Mouse (Mus musculus): ENCODE data around the gene Hoxb6.
A peak's percentile ranks its signal among the peaks of the same experiment; 100 is the strongest.

Gene Hoxb6

GRCm38 (mm10) chr11:96285771-96286738 lies 6.2 kb upstream of the Hoxb6 start, which contains the start of gene Hoxb7:
Gene Hoxb7, plus strand, starts transcription at chr11:96286623.
- DNase-seq (ENCODE audit: low spot score), result no peak

- DNase-seq (ENCODE audit: low spot score), result no peak
Measured at GRCm38 (mm10) chr11:96286739-96287385, 5.4 kb upstream of the Hoxb6 start.

DNA sequence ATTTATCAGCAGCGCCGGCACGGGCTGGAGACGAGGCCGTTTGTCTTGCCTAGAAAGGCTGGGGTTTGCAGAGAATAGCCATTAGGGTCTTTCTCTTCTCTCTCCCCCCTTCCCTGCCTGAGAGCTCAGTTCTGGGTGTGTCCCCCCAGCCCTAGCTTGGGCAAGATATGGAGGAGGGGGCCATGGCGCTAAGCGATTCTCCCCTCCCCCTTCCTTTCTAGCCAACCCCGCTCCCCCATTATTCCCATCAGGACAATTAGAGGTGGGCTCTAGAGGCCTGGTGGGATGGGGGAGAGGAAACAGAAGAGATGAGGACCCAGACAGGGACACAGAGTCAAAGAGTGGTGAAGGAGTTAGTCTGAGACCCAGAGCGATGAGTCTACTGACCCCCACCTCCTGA lies 4.9 kb upstream of the Hoxb6 start:
- no peak for DNase-seq (ENCODE audit: low spot score)

DNA sequence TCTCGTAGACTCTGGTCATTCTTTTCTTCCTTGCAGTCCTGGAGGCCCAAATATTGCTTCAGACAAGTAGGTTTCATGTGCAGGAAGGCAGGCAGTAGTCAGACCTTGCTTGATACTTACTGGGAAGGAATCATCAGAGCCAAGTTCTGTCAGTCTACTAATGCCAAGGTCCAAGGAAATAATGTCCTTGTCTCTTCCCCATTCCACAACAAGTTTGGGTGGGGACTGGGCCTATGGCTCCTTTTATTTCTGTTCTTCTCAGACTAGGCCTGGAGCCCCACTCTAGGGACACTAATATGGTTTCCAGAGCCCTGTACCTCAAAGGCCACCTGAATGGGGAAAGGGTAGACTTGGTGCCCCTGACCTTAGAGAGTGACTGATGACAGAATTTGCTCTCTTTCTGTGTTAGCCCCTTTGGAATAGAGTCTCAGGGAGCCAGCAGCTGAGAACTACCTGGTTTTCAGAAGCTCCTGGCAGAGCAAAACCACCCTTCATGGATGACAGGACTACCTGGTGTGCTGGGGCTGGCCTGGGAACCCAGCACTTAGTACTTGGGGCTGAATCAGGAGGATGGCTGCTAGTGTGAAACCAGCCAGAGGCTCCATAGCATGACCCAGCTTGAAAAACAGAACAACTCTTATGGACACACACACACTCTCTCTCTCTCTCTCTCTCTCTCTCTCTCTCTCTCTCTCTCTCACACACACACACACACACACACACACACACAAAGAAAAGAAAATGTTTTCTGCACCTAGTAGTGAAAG lies 3.6 kb upstream of the Hoxb6 start:
- DNase-seq (ENCODE audit: low spot score), result no peak

- no peak for DNase-seq (ENCODE audit: low spot score)
Measured at GRCm38 (mm10) chr11:96289293-96289692, 3.0 kb upstream of the Hoxb6 start.

GRCm38 (mm10) chr11:96289837-96290236 lies 2.4 kb upstream of the Hoxb6 start:
- no peak for DNase-seq (ENCODE audit: low spot score)

- DNase-seq (ENCODE audit: low spot score), result no peak
Measured at GRCm38 (mm10) chr11:96290705-96291355, 1.4 kb upstream of the Hoxb6 start.

DNA sequence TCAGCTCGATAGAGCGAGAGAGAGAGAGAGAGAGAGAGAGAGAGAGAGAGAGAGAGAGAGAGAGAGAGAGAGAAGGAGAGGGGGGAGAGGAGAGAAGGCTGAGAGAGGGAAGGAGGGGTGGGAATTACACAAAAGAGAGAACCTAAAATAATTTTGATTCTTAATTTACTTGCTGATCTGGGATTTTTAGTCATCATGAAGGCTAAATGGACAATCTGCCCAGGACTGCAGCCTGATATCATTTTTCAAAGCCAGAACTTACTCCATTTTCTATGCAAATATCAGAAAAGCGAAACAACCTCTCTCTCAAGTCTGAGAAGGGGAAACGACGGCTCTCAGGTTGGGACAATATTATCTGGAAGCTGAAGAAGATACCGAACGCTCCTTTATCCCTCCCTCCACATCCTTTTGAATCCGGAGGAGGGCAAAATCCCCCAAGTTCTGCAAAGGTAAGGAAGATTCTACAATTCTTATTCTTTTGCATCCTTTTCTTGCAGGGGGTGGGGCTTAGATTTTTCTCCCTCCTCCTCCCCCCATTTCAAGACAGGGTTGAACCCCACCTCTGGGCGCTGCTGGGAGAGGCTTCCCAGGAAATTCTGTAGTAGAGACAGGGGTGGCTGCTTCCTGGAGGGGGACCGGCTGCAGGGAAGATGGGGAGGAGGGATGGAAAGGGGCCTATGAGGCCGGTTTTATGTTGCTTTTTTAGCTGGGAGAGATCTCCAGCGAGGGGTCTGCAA lies 457 bp downstream of the Hoxb6 start:
- DNase-seq (ENCODE audit: low spot score), result no peak

DNA sequence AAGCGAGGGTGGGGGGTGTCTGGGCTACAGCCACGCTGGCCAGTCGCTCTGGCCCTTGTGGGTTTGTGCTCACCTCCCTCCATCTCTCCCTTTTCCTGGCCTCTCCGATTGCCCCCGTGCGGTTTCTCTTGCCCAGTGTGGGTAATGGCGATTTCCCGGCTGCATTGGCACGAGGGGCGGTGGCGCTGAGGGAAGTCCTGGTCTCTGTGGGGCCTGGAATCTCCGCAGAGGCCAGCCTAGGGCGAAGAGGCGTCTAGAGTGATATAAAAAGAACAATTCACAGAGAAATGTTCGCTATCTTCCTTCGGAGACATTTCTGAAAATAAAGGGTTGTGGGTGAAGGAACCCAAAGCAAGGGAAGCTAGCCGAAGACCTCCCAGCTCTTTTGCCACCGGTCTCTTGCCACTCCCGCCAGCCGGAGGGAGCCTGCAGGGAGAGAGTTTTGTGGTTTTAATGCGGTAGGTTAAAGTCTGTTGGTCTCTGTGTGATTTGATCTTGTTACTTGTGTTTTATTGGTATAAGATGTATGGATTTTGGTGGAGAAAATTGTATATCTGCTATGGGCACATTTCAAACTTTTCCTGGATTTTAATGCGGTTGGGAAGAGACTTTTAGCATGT lies 1.1 kb downstream of the Hoxb6 start:
- no peak for DNase-seq (ENCODE audit: low spot score)

- DNase-seq (ENCODE audit: low spot score), result peak; percentile 69
Measured at GRCm38 (mm10) chr11:96294245-96295091, 2.2 kb downstream of the Hoxb6 start.

DNA sequence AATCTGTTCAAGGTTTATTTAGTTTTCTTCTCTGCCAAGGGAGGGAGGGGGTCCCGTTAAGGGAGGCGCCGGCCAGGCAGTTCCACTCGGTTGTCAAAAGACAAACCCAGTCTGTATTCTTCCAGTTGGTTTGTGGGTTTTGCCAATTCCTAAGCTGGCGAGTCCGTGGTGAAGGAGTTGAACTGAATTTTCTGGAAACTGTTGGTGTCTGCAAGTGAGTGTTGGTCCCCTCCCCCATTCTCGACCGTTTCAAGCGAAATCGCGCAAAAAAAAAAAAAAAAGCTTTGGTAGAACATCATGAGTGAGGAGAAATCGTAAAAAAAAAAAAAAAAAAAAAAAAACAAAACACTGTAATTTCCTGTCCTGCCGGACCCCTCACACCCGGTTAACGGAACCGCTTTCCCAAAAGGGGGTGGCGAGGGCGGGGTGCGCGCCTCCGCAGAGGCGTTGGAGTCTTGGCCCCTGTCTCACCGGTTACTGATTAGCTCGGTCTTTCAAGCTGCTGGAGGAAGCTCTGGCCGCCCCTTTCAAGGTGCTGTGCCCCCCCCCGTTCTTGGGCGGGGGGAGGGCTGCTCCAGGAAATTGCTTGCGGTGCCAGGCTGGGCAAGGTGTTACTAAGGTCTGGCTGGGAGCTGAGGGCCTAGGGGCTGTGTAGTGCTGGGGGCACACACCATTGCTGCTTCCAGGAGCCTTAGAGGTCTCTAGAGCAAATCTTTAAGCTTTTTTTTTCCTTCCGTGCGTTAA lies 3.0 kb downstream of the Hoxb6 start:
- no peak for DNase-seq (ENCODE audit: low spot score)

GRCm38 (mm10) chr11:96296997-96297396 lies 4.7 kb downstream of the Hoxb6 start:
- DNase-seq (ENCODE audit: low spot score), result no peak

- no peak for DNase-seq (ENCODE audit: low spot score)
Measured at GRCm38 (mm10) chr11:96297428-96297827, 5.2 kb downstream of the Hoxb6 start.

DNA sequence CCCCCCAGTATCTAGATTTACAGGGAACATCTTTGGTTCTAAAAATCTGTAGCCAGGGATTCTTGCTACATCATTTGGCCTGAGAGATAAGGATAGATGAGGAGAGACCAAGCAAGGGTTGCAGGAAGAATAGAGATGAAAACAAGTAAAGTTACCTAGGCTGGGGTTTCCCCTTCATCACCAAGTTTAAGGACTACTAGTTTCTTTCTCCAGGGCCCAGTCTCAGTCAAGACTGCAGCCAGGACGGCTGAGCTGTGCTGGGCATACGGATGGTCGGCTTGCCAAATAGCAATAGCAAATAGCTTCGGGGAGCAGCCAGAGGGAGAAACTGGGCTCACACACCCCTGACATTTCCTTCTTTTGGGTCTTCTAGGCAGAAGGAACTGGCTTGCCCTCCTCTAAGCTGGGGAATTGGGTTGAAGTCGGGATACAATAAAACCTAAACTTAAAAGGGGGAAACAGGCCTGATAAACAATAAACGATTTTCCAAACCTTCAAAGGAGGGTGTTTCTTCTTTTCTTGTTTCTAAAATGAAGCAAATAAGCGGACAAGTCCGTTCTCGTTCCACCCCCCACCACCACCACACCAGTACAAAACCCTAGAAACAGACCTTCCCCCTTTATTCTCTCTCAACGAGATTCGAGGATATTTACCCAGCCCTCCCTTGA lies 5.8 kb downstream of the Hoxb6 start:
- DNase-seq (ENCODE audit: low spot score), result no peak

DNA sequence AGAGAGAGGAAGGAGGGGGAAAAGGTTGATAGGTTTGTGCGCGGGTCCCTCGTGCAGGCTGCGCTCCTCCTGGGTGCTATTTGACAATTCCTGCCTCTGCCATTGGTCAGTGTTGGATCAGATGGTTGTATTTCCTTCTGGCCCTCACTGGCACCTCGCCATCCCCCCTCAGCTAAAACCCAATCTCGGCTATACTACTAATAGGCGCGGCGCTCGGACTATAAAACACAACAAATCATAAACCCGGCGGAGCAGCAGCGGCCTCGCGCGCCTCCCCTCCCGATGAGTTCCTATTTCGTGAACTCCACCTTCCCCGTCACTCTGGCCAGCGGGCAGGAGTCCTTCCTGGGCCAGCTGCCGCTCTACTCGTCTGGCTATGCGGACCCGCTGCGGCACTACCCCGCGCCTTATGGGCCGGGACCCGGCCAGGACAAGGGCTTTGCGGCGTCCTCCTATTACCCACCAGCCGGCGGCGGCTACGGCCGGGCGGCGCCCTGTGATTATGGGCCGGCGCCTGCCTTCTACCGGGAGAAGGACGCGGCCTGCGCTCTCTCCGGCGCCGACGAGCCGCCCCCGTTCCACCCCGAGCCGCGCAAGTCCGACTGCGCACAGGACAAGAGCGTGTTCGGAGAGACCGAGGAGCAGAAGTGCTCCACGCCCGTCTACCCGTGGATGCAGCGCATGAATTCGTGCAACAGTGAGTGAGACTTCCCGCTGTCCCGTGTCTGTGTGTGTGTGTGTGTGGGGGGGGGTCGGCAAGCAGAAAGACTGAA lies 6.8 kb downstream of the Hoxb6 start:
- no peak for DNase-seq (ENCODE audit: low spot score)

DNA sequence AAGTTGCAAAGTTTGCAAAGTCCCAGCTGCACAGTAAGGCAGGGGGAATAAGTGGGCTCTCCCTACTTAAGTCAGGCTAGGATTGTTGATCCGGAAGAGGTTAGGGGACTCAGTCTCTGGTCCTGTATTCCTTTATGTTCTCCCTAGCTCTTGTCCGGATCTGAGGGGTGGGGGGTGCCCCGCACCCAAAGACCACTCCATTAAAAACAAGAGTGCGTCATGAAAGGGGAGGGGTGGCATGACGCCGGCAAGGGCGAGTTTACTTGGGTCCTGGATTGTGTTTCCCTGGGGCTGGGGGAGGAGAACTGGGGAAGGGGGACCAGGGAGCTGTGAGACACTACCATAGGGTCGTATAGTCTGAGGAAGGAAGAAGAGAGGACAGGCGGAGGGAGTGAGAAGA lies 7.5 kb downstream of the Hoxb6 start:
- DNase-seq (ENCODE audit: low spot score), result no peak

DNA sequence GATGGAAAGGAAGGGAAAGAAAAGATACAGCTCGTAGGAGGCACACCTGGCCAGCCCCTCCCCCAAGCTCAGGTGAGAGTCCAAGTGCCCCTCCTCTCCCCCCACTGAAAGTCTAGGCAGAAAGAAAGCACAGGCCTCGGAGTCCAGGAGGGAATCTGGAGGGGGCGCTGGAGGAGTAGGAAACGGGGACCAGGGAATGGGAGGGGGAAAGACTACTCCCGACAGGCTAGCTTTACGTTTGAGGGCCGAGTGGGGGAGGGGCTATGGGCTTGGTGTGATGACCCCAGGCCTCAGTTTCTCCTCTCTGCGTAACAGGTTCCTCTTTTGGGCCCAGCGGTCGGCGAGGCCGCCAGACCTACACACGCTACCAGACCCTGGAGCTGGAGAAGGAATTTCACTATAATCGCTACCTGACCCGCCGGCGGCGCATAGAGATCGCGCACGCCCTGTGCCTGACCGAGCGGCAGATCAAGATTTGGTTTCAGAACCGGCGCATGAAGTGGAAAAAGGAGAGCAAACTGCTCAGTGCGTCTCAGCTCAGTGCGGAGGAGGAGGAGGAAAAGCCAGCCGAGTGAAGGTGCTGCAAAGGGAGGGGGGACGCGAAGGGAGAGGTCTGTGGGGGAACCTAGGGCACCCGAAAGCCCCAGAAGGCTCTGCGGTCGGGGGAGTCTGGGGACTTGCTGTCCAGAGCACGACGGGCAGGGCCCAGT lies 8.2 kb downstream of the Hoxb6 start:
- DNase-seq (ENCODE audit: low spot score), result no peak

Data from lung, postnatal 25 days (tissue).